Mouse (Mus musculus): Measurements from ENCODE around the gene Cdkl2. TPM values are rescaled to one million over a fixed set of nuclear protein-coding genes. Genes with fewer than 3 reads are reported as not detected.
A peak's percentile ranks its signal among the peaks of the same experiment; 100 is the strongest.

Gene Cdkl2
- total and polyA plus RNA-seq, 3 experiments, result 0.51 to 1.0 (median 0.54) TPM

GRCm38 (mm10) chr5:91960606-91961254 lies 83.0 kb downstream of the Cdkl2 start:
- Histone ChIP-seq H3K79me2 (replicated peaks; ENCODE audit: control insufficient read depth, extremely low read depth, insufficient read depth, poor library complexity, severe bottlenecking) (peaks cover 17% of the 10 kb centered on the region), H3K9ac (ENCODE audit: insufficient read depth, low read depth) (peak overlapping the region; percentile 73), H3K4me3 (replicated peaks in 1 of 3; ENCODE audit: low read depth in 2 of 3, low read length in 2 of 3, poor library complexity in 1 of 3) (peak overlapping the region in 2 of 3 experiments; percentile 8 to 11), H3K36me3 (replicated peaks in 1 of 2; ENCODE audit: control insufficient read depth in 1 of 2, insufficient read depth in 1 of 2, low read length in 1 of 2) (peaks cover 17 to 26% of the 10 kb centered on the region in 2 experiments), H3K4me2 (ENCODE audit: insufficient read depth, low read depth, poor library complexity, severe bottlenecking) (peak overlapping the region; percentile 88), H3K9me3 (replicated peaks; ENCODE audit: low read length) (no peaks in the 10 kb centered on the region), H3K27ac (ENCODE audit: insufficient read depth, low read depth) (peak overlapping the region; percentile 16; the same call in 1 of the 2 replicates), H3K4me1 (ENCODE audit: control insufficient read depth in 1 of 2, insufficient read depth in 2 of 2) (peaks cover 7 to 37% of the 10 kb centered on the region in 2 experiments; a peak in 3 of 4 replicates), H3K27me3 (replicated peaks) (no peaks in the 10 kb centered on the region)
- dilution Hi-C loops (cut with MboI; ENCODE audit: extremely low pct_ligation_motif_present, extremely low pct_unique_long_range_greater_than_20kb, low sequenced_read_pairs) (no loop called here), in situ Hi-C loops (cut with MboI; ENCODE audit: low pct_ligation_motif_present, low pct_unique_long_range_greater_than_20kb, low sequenced_read_pairs) (no loop called here)
- DNase-seq (ENCODE audit: extremely low read depth), result no peak
- TF ChIP-seq E2F4 (IDR thresholded peaks at IDR 0.05; ENCODE audit: insufficient replicate concordance, low read depth, low read length), result no peak
- no peak for TF ChIP-seq MEF2A (IDR thresholded peaks at IDR 0.05; ENCODE audit: borderline replicate concordance, low read depth, low read length)
- TF ChIP-seq NELFE (IDR thresholded peaks at IDR 0.05; ENCODE audit: low read depth, low read length), result peak; percentile 17; the same call in 1 of the 2 replicates
- no peak for TF ChIP-seq CHD2 (IDR thresholded peaks at IDR 0.05; ENCODE audit: low read length)
- no peak for TF ChIP-seq MXI1 (IDR thresholded peaks at IDR 0.05; ENCODE audit: low read depth, low read length)

- in situ Hi-C loops (cut with MboI; ENCODE audit: low pct_ligation_motif_present, low pct_unique_long_range_greater_than_20kb, low sequenced_read_pairs), result no loop called here
- H3K4me3 ChIP-seq (replicated peaks in 1 of 3; ENCODE audit: low read depth in 2 of 3, low read length in 2 of 3, poor library complexity in 1 of 3), result no peak overlapping the region
Measured at GRCm38 (mm10) chr5:91959986-91960385, 83.7 kb downstream of the Cdkl2 start.

More at GRCm38 (mm10) chr5:91959986-91960385, 83.7 kb downstream of the Cdkl2 start:
- H3K27ac ChIP-seq (ENCODE audit: insufficient read depth, low read depth), result no peak overlapping the region
- H3K4me2 ChIP-seq (ENCODE audit: insufficient read depth, low read depth, poor library complexity, severe bottlenecking), result peak overlapping the region; percentile 88
- H3K4me1 ChIP-seq (ENCODE audit: control insufficient read depth in 1 of 2, insufficient read depth in 2 of 2), result peaks cover 7 to 37% of the 10 kb centered on the region in 2 experiments; a peak in 3 of 4 replicates
- no peaks in the 10 kb centered on the region for H3K9me3 ChIP-seq (replicated peaks; ENCODE audit: low read length)
- H3K36me3 ChIP-seq (replicated peaks in 1 of 2; ENCODE audit: control insufficient read depth in 1 of 2, insufficient read depth in 1 of 2, low read length in 1 of 2), result peaks cover 20 to 30% of the 10 kb centered on the region in 2 experiments
- TF ChIP-seq POLR2AphosphoS2 (IDR thresholded peaks at IDR 0.05; ENCODE audit: low read depth, low read length) (no peak), JUN (IDR thresholded peaks at IDR 0.05; ENCODE audit: insufficient read depth, low read depth, low read length) (peak; percentile 43), SIN3A (IDR thresholded peaks at IDR 0.05; ENCODE audit: low read length) (no peak), PAX5 (IDR thresholded peaks at IDR 0.05; ENCODE audit: low read length) (no peak), MEF2A (IDR thresholded peaks at IDR 0.05; ENCODE audit: borderline replicate concordance, low read depth, low read length) (peak; percentile 65; the same call in 1 of the 2 replicates), ELF1 (IDR thresholded peaks at IDR 0.05; ENCODE audit: low read depth, low read length) (no peak), CHD2 (IDR thresholded peaks at IDR 0.05; ENCODE audit: low read length) (no peak), HCFC1 (IDR thresholded peaks at IDR 0.05; ENCODE audit: low read depth, low read length) (no peak), BHLHE40 (IDR thresholded peaks at IDR 0.05; ENCODE audit: low read depth, low read length) (no peak), RCOR1 (conservative IDR thresholded peaks at IDR 0.05; ENCODE audit: low read depth, low read length) (no peak), TCF12 (IDR thresholded peaks at IDR 0.05; ENCODE audit: low read depth, low read length) (no peak), ZNF384 (IDR thresholded peaks at IDR 0.05; ENCODE audit: low read depth, low read length) (no peak; the same call in 1 of the 2 replicates), UBTF (IDR thresholded peaks at IDR 0.05; ENCODE audit: low read depth, low read length) (no peak), ZKSCAN1 (IDR thresholded peaks at IDR 0.05; ENCODE audit: borderline replicate concordance, low read depth, low read length) (no peak), MYC (IDR thresholded peaks at IDR 0.05; ENCODE audit: low read depth, low read length) (no peak), MXI1 (IDR thresholded peaks at IDR 0.05; ENCODE audit: low read depth, low read length) (no peak), ETS1 (conservative IDR thresholded peaks at IDR 0.05; ENCODE audit: low read depth, low read length) (peak; percentile 52), CHD1 (IDR thresholded peaks at IDR 0.05; ENCODE audit: low read depth, low read length) (no peak), USF2 (conservative IDR thresholded peaks at IDR 0.05; ENCODE audit: low read depth, low read length) (no peak), ZMIZ1 (IDR thresholded peaks at IDR 0.05; ENCODE audit: low read depth, low read length) (no peak), EP300 (IDR thresholded peaks at IDR 0.05; ENCODE audit: low read length) (no peak), POLR2A (IDR thresholded peaks at IDR 0.05; ENCODE audit: low read depth, low read length) (no peak), USF1 (IDR thresholded peaks at IDR 0.05; ENCODE audit: low read depth, low read length) (no peak), TBP (conservative IDR thresholded peaks at IDR 0.05; ENCODE audit: low read depth, low read length) (no peak), SMC3 (IDR thresholded peaks at IDR 0.05; ENCODE audit: low read depth, low read length) (no peak)
- dilution Hi-C loops (cut with MboI; ENCODE audit: extremely low pct_ligation_motif_present, extremely low pct_unique_long_range_greater_than_20kb, low sequenced_read_pairs), result no loop called here
- H3K9ac ChIP-seq (ENCODE audit: insufficient read depth, low read depth), result peak overlapping the region; percentile 73; the same call in 1 of the 2 replicates
- H3K79me2 ChIP-seq (replicated peaks; ENCODE audit: control insufficient read depth, extremely low read depth, insufficient read depth, poor library complexity, severe bottlenecking), result peaks cover 17% of the 10 kb centered on the region
- no peaks in the 10 kb centered on the region for H3K27me3 ChIP-seq (replicated peaks)
- DNase-seq (ENCODE audit: extremely low read depth), result peak; percentile 24
